Mouse (Mus musculus) heart, adult 2 months (tissue): Measurements from ENCODE around the gene Atp5f1. TPM values are rescaled to one million over a fixed set of nuclear protein-coding genes. Genes with fewer than 3 reads are reported as not detected.

Source experiments
- DNase-seq, 2 experiments: peaks; one replicate each; pipeline ENCODE4 v3.0.0; 2021
- H3K27ac ChIP-seq: fragments of 200-600 bp; 2 replicates; pipeline ENCODE4 v1.8.1; 2022
- H3K27me3 ChIP-seq: fragments of 200-500 bp; 2 replicates; pipeline ENCODE4 v1.6.1; 2012; ENCODE audit warnings: mild to moderate bottlenecking, low read length, inconsistent platforms, mixed read lengths; ENCODE audit not compliant: control insufficient read depth, insufficient read depth
- H3K36me3 ChIP-seq: fragments of 200-500 bp; 2 replicates; pipeline ENCODE4 v1.6.1; 2012; ENCODE audit warnings: low read length, inconsistent platforms; ENCODE audit not compliant: control insufficient read depth, insufficient read depth
- H3K4me1 ChIP-seq: fragments of 200-500 bp; 2 replicates; pipeline ENCODE4 v1.6.1; 2011; ENCODE audit warnings: low read length; ENCODE audit not compliant: control insufficient read depth, insufficient read depth
- H3K4me3 ChIP-seq: fragments of 200-600 bp; 2 replicates; pipeline ENCODE4 v1.8.1; 2022
- H3K79me2 ChIP-seq: fragments of 200-500 bp; replicated peaks from 2 replicates; pipeline ENCODE4 v1.6.1; 2012; ENCODE audit warnings: mild to moderate bottlenecking, inconsistent platforms, low read length, moderate library complexity, mixed read lengths; ENCODE audit not compliant: control insufficient read depth, insufficient read depth
- H3K9ac ChIP-seq: fragments of 200-500 bp; 2 replicates; pipeline ENCODE4 v1.6.1; 2012; ENCODE audit warnings: low read depth, mild to moderate bottlenecking, control low read depth, inconsistent platforms, low read length, mixed read lengths
- CTCF ChIP-seq: fragments of 200-600 bp; IDR thresholded peaks from 2 replicates; pipeline ENCODE4 v1.8.1; 2022; ENCODE audit warnings: antibody characterized with exemption, mild to moderate bottlenecking, moderate library complexity
- EP300 ChIP-seq: fragments of 200-500 bp; IDR thresholded peaks from 2 replicates; pipeline ENCODE4 v1.6.1; 2011; ENCODE audit warnings: low read depth, low read length, control low read depth; ENCODE audit not compliant: insufficient read depth
- POLR2A ChIP-seq: fragments of 200-500 bp; IDR thresholded peaks from 2 replicates; pipeline ENCODE4 v1.6.1; 2011; ENCODE audit warnings: mild to moderate bottlenecking, low read depth, low read length, control low read depth; ENCODE audit not compliant: insufficient read depth
- WGBS: fragments of 180-500 bp; shearing (Covaris S2); methylation state at CpG from one replicate; pipeline ENCODE4 v1.1.7; 2018; 5-methylcytosine and 5-hydroxymethylcytosine counted together
- intact Hi-C: fragments of 180-260 bp; cut with DNase I; formaldehyde crosslinking; loops from one replicate; pipeline ENCODE4 v1.15.1; 2025
- polyA plus RNA-seq: library from polyadenylated mRNA; depleted of rRNA; stranded (reverse); fragments of >200 nt; gene quantifications from 2 replicates; pipeline ENCODE4 v1.2.3, GENCODE M21; 2012
- total RNA-seq, 2 experiments: library from RNA; stranded (reverse); gene quantifications; 2 replicates each; pipeline ENCODE4 v1.2.3; 2021

The Atp5f1 gene
- total and polyA plus RNA-seq, 3 experiments = 478 to 1,219 (median 1,076) TPM

GRCm38 (mm10) chr3:105935033-105935432 is 24.9 kb downstream of the Atp5f1 start:
- Histone ChIP-seq H3K27ac (peak overlapping the region; percentile 33), H3K9ac (no peak overlapping the region), H3K4me1 (peaks cover 3% of the 10 kb centered on the region), H3K79me2 (no peaks in the 10 kb centered on the region), H3K27me3 (no peaks in the 10 kb centered on the region), H3K36me3 (no peaks in the 10 kb centered on the region), H3K4me3 (no peak overlapping the region)
- intact Hi-C loops = no loop called here
- WGBS = 48% methylated on average over 5 of the region's 5 CpGs
- TF ChIP-seq POLR2A = no peak
- DNase-seq = peak; percentile 50 to 69

DNA sequence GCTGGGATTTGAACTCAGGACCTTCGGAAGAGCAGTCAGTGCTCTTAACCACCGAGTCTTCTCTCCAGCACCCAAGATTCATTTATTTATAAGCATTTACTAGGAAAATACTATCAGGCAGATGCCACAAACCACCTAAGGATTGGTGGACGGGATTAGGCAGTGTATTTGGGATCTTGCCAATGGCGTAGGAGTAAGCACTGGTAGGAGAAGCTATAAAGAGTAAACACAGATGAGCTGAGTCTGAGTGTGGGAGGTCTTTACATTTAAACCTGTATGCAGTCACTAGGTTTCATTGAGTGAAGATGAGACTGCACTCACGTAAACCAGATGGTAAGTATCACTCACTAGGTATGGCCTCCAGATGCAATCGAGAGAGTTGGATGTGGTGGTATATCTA is 26.0 kb downstream of the Atp5f1 start:
- H3K4me3 ChIP-seq = no peak overlapping the region
- peaks cover 3% of the 10 kb centered on the region for H3K4me1 ChIP-seq
- TF ChIP-seq CTCF (no peak), POLR2A (no peak), EP300 (no peak)
- H3K36me3 ChIP-seq = no peaks in the 10 kb centered on the region
- no peak overlapping the region for H3K9ac ChIP-seq
- H3K79me2 ChIP-seq = no peaks in the 10 kb centered on the region
- no peaks in the 10 kb centered on the region for H3K27me3 ChIP-seq
- no peak overlapping the region for H3K27ac ChIP-seq
- intact Hi-C loops = no loop called here
- 88% methylated on average over 6 of the region's 6 CpGs for WGBS
- no peak for DNase-seq

DNA sequence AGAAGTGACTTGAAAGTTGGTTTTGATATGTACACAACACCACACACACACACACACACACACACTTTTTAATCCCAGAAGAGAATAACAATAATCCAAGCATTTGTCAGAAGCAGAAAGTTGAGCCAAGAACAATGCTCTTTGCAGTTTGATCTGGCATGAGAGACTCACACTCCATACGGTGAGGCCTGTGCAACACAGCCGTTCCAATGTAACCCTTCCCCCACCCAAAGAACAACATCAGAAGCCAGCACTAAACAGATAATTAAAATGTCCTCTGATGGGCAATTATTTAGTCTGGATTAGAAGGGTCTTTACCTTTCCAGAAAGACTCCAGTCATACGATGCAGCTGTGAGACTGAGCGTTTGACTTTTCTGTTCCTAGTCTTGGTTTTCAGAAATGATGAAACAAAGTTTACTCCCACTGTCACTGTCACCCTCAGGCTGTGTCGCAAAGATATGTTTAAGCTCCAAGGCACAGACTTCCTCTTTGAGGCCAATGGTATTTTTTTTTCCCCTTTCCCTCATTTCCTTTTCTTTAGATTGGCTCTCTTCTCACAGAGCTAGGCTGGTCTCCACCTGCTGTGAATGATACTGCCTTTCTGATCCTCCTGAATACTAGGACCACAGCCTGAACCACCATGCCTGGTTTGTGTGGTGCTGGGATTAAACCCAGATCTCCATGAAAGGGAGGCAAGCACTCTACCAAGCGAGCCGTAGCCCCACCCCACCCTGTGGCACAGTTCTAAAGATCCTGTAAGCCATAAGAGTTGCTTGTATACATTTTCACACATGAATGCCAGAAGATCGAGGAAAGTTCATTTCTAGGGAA is 27.4 kb downstream of the Atp5f1 start, which contains the start of gene I830077J02Rik:
Gene I830077J02Rik (minus strand): TSS at position 425 of the 832 bp plus-strand sequence.
- no peak for DNase-seq
- TF ChIP-seq EP300 (no peak), POLR2A (no peak), CTCF (no peak)
- H3K4me1 ChIP-seq = peaks cover 3% of the 10 kb centered on the region
- H3K36me3 ChIP-seq = no peaks in the 10 kb centered on the region
- WGBS = 50% methylated on average over 8 of the region's 8 CpGs
- H3K27me3 ChIP-seq = no peaks in the 10 kb centered on the region
- H3K79me2 ChIP-seq = no peaks in the 10 kb centered on the region
- no peak within 1 kb of the TSS for H3K27ac ChIP-seq
- H3K4me3 ChIP-seq = no peak within 1 kb of the TSS
- intact Hi-C loops = no loop called here
- H3K9ac ChIP-seq = no peak within 1 kb of the TSS

GRCm38 (mm10) chr3:105931095-105931494 is 28.8 kb downstream of the Atp5f1 start:
- TF ChIP-seq CTCF (no peak), EP300 (no peak), POLR2A (no peak)
- DNase-seq = no peak
- 72% methylated on average over 2 of the region's 2 CpGs for whole genome bisulfite sequencing
- intact Hi-C loops = no loop called here
- Histone ChIP-seq H3K4me3 (no peak overlapping the region), H3K4me1 (peaks cover 3% of the 10 kb centered on the region), H3K36me3 (no peaks in the 10 kb centered on the region), H3K27ac (no peak overlapping the region), H3K79me2 (no peaks in the 10 kb centered on the region), H3K27me3 (no peaks in the 10 kb centered on the region), H3K9ac (no peak overlapping the region)

DNA sequence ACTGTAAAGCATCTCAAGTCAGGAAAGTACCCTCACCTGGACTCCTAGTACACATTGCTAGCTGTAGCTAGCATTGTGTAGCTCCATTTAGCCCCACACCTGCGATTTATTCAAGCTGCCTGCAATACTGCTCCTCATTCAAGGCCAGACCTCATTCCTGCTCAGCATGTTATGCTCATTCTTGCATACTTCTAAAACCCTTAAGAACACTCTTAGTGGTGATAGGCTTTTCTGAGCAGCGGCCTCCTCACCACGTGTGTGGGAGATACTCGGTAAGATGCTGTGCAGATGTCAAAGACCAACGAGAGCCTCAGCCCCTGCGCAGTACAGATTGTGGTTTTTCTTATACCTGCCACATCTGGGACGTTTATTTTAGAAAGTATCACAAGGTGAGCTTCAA is 30.1 kb downstream of the Atp5f1 start:
- Histone ChIP-seq H3K4me3 (no peak overlapping the region), H3K9ac (no peak overlapping the region), H3K27ac (no peak overlapping the region), H3K79me2 (no peaks in the 10 kb centered on the region), H3K27me3 (no peaks in the 10 kb centered on the region), H3K4me1 (peaks cover 2% of the 10 kb centered on the region), H3K36me3 (no peaks in the 10 kb centered on the region)
- TF ChIP-seq EP300 = no peak
- no peak for TF ChIP-seq POLR2A
- no peak for TF ChIP-seq CTCF
- intact Hi-C loops = no loop called here
- DNase-seq = no peak
- WGBS = 74% methylated on average over 7 of the region's 7 CpGs

GRCm38 (mm10) chr3:105928781-105929180 is 31.1 kb downstream of the Atp5f1 start:
- no peak overlapping the region for H3K4me3 ChIP-seq
- intact Hi-C loops = no loop called here
- no peaks in the 10 kb centered on the region for H3K36me3 ChIP-seq
- DNase-seq = no peak
- H3K27me3 ChIP-seq = no peaks in the 10 kb centered on the region
- H3K27ac ChIP-seq = no peak overlapping the region
- TF ChIP-seq POLR2A = no peak
- no peak for TF ChIP-seq CTCF
- TF ChIP-seq EP300 = no peak
- H3K4me1 ChIP-seq = no peaks in the 10 kb centered on the region
- no peaks in the 10 kb centered on the region for H3K79me2 ChIP-seq
- H3K9ac ChIP-seq = no peak overlapping the region
- WGBS = 85% methylated on average over 6 of the region's 6 CpGs
